Mouse (Mus musculus) MEL (cell line): ENCODE results near the gene Syt17. TPM values are rescaled to one million over a fixed set of nuclear protein-coding genes. Genes with fewer than 3 reads are reported as not detected.

Source experiments
- DNase-seq: peaks from one replicate; pipeline ENCODE4 v3.0.0; 2011; ENCODE audit warnings: low read depth, low spot score
- H3K27ac ChIP-seq: 2 replicates; pipeline ENCODE4 v1.5.1; 2012; ENCODE audit warnings: low read depth, mild to moderate bottlenecking, control low read depth, low read length, moderate library complexity; ENCODE audit not compliant: control insufficient read depth
- H3K27me3 ChIP-seq, 2 experiments: fragments of 150-350 bp in 1 of 2; sonication (generic) in 1 of 2; 2 replicates each; pipeline ENCODE4 v1.6.1; 2012; ENCODE audit warnings: low read length in 2 of 2, mild to moderate bottlenecking in 2 of 2, improper control_type of control experiment in 1 of 2, moderate library complexity in 1 of 2; ENCODE audit not compliant: insufficient read depth in 2 of 2, control insufficient read depth in 1 of 2
- H3K36me3 ChIP-seq, 2 experiments: 2 replicates each; pipeline ENCODE4 v1.6.1; 2012 to 2014; ENCODE audit warnings: low read length in 2 of 2, improper control_type of control experiment in 1 of 2, inconsistent platforms in 1 of 2, mild to moderate bottlenecking in 1 of 2; ENCODE audit not compliant: insufficient read depth in 2 of 2, control insufficient read depth in 1 of 2
- H3K4me1 ChIP-seq, 2 experiments: fragments of 150-350 bp in 1 of 2; sonication (generic) in 1 of 2; 2 replicates each; pipeline ENCODE4 v1.6.1; 2012; ENCODE audit warnings: low read length in 2 of 2, improper control_type of control experiment in 1 of 2, mild to moderate bottlenecking in 1 of 2; ENCODE audit not compliant: insufficient read depth in 2 of 2, control insufficient read depth in 1 of 2
- H3K4me3 ChIP-seq, 2 experiments: fragments of 150-350 bp in 1 of 2; sonication (generic) in 1 of 2; 2 replicates each; pipeline ENCODE4 v1.5.1; 2012; ENCODE audit warnings: low read depth in 2 of 2, low read length in 2 of 2, mild to moderate bottlenecking in 2 of 2, moderate library complexity in 2 of 2, control low read depth in 1 of 2, improper control_type of control experiment in 1 of 2; ENCODE audit not compliant: control insufficient read depth in 1 of 2, insufficient read depth in 1 of 2
- H3K79me2 ChIP-seq: 2 replicates; pipeline ENCODE4 v1.6.1; 2012; ENCODE audit warnings: mild to moderate bottlenecking, low read length, moderate library complexity; ENCODE audit not compliant: control insufficient read depth, poor library complexity, insufficient read depth
- H3K9ac ChIP-seq: 2 replicates; pipeline ENCODE4 v1.6.1; 2012; ENCODE audit warnings: low read depth, mild to moderate bottlenecking, control low read depth, low read length, moderate library complexity; ENCODE audit not compliant: control insufficient read depth, poor library complexity, severe bottlenecking
- H3K9me3 ChIP-seq: fragments of 150-350 bp; sonication (generic); replicated peaks from 2 replicates; pipeline ENCODE4 v1.6.1; 2012; ENCODE audit warnings: mild to moderate bottlenecking, low read length, improper control_type of control experiment, moderate library complexity; ENCODE audit not compliant: insufficient read depth
- CHD2 ChIP-seq: IDR thresholded peaks from 2 replicates; pipeline ENCODE4 v1.6.1; 2011; ENCODE audit warnings: low read length, improper control_type of control experiment
- CTCF ChIP-seq, 3 experiments: IDR thresholded peaks in 2 of 3; conservative IDR thresholded peaks in 1 of 3; 2 replicates each; pipeline ENCODE4 v1.5.1; 2011 to 2012; ENCODE audit warnings: low read length in 3 of 3, low read depth in 2 of 3, mild to moderate bottlenecking in 2 of 3, improper control_type of control experiment in 1 of 3, inconsistent platforms in 1 of 3, mixed read lengths in 1 of 3, moderate library complexity in 1 of 3; ENCODE audit not compliant: control insufficient read depth in 1 of 3, insufficient read depth in 1 of 3, poor library complexity in 1 of 3, severe bottlenecking in 1 of 3
- E2F4 ChIP-seq: IDR thresholded peaks from 2 replicates; pipeline ENCODE4 v1.6.1; 2011; ENCODE audit warnings: low read depth, low read length, improper control_type of control experiment, borderline replicate concordance
- ELF1 ChIP-seq: IDR thresholded peaks from 2 replicates; pipeline ENCODE4 v1.6.1; 2014; ENCODE audit warnings: low read depth, mild to moderate bottlenecking, inconsistent platforms, low read length, improper control_type of control experiment, moderate library complexity
- ETS1 ChIP-seq: IDR thresholded peaks from 2 replicates; pipeline ENCODE4 v1.6.1; 2012; ENCODE audit warnings: low read depth, mild to moderate bottlenecking, inconsistent platforms, low read length, improper control_type of control experiment, moderate library complexity
- GATA1 ChIP-seq: IDR thresholded peaks from 2 replicates; pipeline ENCODE4 v1.6.1; 2011; ENCODE audit warnings: low read depth, low read length, improper control_type of control experiment
- HCFC1 ChIP-seq: IDR thresholded peaks from 2 replicates; pipeline ENCODE4 v1.6.1; 2012; ENCODE audit warnings: low read depth, mild to moderate bottlenecking, inconsistent platforms, low read length, improper control_type of control experiment, moderate library complexity
- JUND ChIP-seq: IDR thresholded peaks from 2 replicates; pipeline ENCODE4 v1.6.1; 2011; ENCODE audit warnings: low read depth, mild to moderate bottlenecking, improper control_type of control experiment, low read length
- KAT2A ChIP-seq: conservative IDR thresholded peaks from 2 replicates; pipeline ENCODE4 v1.6.1; 2012; ENCODE audit warnings: low read depth, low read length, improper control_type of control experiment, inconsistent platforms
- MAFK ChIP-seq: IDR thresholded peaks from 2 replicates; pipeline ENCODE4 v1.6.1; 2011; ENCODE audit warnings: low read depth, mild to moderate bottlenecking, low read length, improper control_type of control experiment, borderline replicate concordance
- MAX ChIP-seq: IDR thresholded peaks from 2 replicates; pipeline ENCODE4 v1.6.1; 2011; ENCODE audit warnings: low read length, improper control_type of control experiment
- MXI1 ChIP-seq: IDR thresholded peaks from 2 replicates; pipeline ENCODE4 v1.6.1; 2011; ENCODE audit warnings: mild to moderate bottlenecking, low read depth, low read length, improper control_type of control experiment
- MYC ChIP-seq: IDR thresholded peaks from 2 replicates; pipeline ENCODE4 v1.6.1; 2011; ENCODE audit warnings: low read depth, mild to moderate bottlenecking, low read length, improper control_type of control experiment, moderate library complexity
- POLR2AphosphoS2 ChIP-seq: IDR thresholded peaks from 2 replicates; pipeline ENCODE4 v1.6.1; 2011; ENCODE audit warnings: low read length, improper control_type of control experiment
- RAD21 ChIP-seq: IDR thresholded peaks from 2 replicates; pipeline ENCODE4 v1.6.1; 2011; ENCODE audit warnings: mild to moderate bottlenecking, low read depth, low read length, improper control_type of control experiment
- SIN3A ChIP-seq: IDR thresholded peaks from 2 replicates; pipeline ENCODE4 v1.6.1; 2012; ENCODE audit warnings: low read length, improper control_type of control experiment, inconsistent platforms
- TAL1 ChIP-seq: IDR thresholded peaks from 2 replicates; pipeline ENCODE4 v1.6.1; 2012; ENCODE audit warnings: mild to moderate bottlenecking, inconsistent platforms, low read length, moderate library complexity, mixed read lengths
- TCF12 ChIP-seq: IDR thresholded peaks from 2 replicates; pipeline ENCODE4 v1.6.1; 2014; ENCODE audit warnings: low read depth, mild to moderate bottlenecking, inconsistent platforms, low read length, improper control_type of control experiment, moderate library complexity
- UBTF ChIP-seq: IDR thresholded peaks from 2 replicates; pipeline ENCODE4 v1.6.1; 2012; ENCODE audit warnings: low read depth, mild to moderate bottlenecking, inconsistent platforms, low read length, improper control_type of control experiment, moderate library complexity, borderline replicate concordance; ENCODE audit not compliant: insufficient read depth
- USF1 ChIP-seq: IDR thresholded peaks from 2 replicates; pipeline ENCODE4 v1.6.1; 2014; ENCODE audit warnings: low read depth, mild to moderate bottlenecking, inconsistent platforms, low read length, improper control_type of control experiment, moderate library complexity
- ZC3H11A ChIP-seq: IDR thresholded peaks from 2 replicates; pipeline ENCODE4 v1.6.1; 2012; ENCODE audit warnings: low read depth, mild to moderate bottlenecking, inconsistent platforms, low read length, improper control_type of control experiment
- ZKSCAN1 ChIP-seq: IDR thresholded peaks from 2 replicates; pipeline ENCODE4 v1.6.1; 2012; ENCODE audit warnings: low read depth, mild to moderate bottlenecking, inconsistent platforms, low read length, improper control_type of control experiment, moderate library complexity
- polyA plus RNA-seq, 2 experiments: library from polyadenylated mRNA; stranded (reverse) in 1 of 2; unstranded in 1 of 2; fragments of >175 nt in 1 of 2; fragments of >200 nt in 1 of 2; gene quantifications; 2 replicates each; pipeline versions ENCODE4 v1.2.1 to v1.2.4; 2012; ENCODE audit warnings: low replicate concordance in 2 of 2, low read depth in 1 of 2; ENCODE audit not compliant: insufficient read length in 2 of 2, insufficient read depth in 1 of 2, missing spikeins in 1 of 2
- total RNA-seq: library from RNA; depleted of rRNA; stranded (reverse); fragments of 300-350 nt; gene quantifications from 2 replicates; pipeline ENCODE4 v1.2.3, GENCODE M21; 2012

The Syt17 gene
- total and polyA plus RNA-seq, 3 experiments = not detected

- H3K4me3 ChIP-seq = no peak overlapping the region
- no peaks in the 10 kb centered on the region for H3K27me3 ChIP-seq
- no peaks in the 10 kb centered on the region for H3K9me3 ChIP-seq
- no peak for DNase-seq
- TF ChIP-seq MAX = no peak
- TF ChIP-seq UBTF = no peak
- TF ChIP-seq RAD21 = no peak
- TF ChIP-seq TAL1 = no peak
- no peak for TF ChIP-seq KAT2A
- no peak for TF ChIP-seq MAFK
- TF ChIP-seq TCF12 = no peak
- TF ChIP-seq USF1 = no peak
- TF ChIP-seq MXI1 = no peak
- no peak for TF ChIP-seq CTCF (IDR thresholded peaks at IDR 0.05 in 2 of 3, conservative IDR thresholded peaks at IDR 0.05 in 1 of 3; ENCODE audit: control insufficient read depth in 1 of 3, insufficient read depth in 1 of 3, low read depth in 2 of 3, low read length in 3 of 3, poor library complexity in 1 of 3, severe bottlenecking in 1 of 3)
- TF ChIP-seq MYC = no peak
- no peak for TF ChIP-seq HCFC1
- no peak for TF ChIP-seq ELF1
- no peak for TF ChIP-seq ZKSCAN1
- TF ChIP-seq CHD2 = no peak
- no peak for TF ChIP-seq E2F4
- no peak for TF ChIP-seq ZC3H11A
- TF ChIP-seq ETS1 = no peak
- TF ChIP-seq, all 39 proteins: peak for 0
- H3K79me2 ChIP-seq = no peaks in the 10 kb centered on the region
- no peak overlapping the region for H3K9ac ChIP-seq
- H3K27ac ChIP-seq = no peak overlapping the region
- H3K36me3 ChIP-seq = peaks cover 0 to 3% of the 10 kb centered on the region in 2 experiments; a peak in 2 of 4 replicates
- peaks cover 3 to 8% of the 10 kb centered on the region in 2 experiments; a peak in 3 of 4 replicates for H3K4me1 ChIP-seq
Observed at GRCm38 (mm10) chr7:118480160-118480709, 32.2 kb upstream of the Syt17 start.

GRCm38 (mm10) chr7:118478835-118479312 is 30.9 kb upstream of the Syt17 start:
- Histone ChIP-seq H3K9me3 (no peaks in the 10 kb centered on the region), H3K79me2 (no peaks in the 10 kb centered on the region), H3K27me3 (no peaks in the 10 kb centered on the region), H3K4me1 (peaks cover 3 to 8% of the 10 kb centered on the region in 2 experiments; a peak in 3 of 4 replicates), H3K4me3 (no peak overlapping the region), H3K9ac (no peak overlapping the region), H3K27ac (no peak overlapping the region), H3K36me3 (peaks cover 0 to 3% of the 10 kb centered on the region in 2 experiments; a peak in 2 of 4 replicates)
- no peak for DNase-seq
- TF ChIP-seq SIN3A (no peak), POLR2AphosphoS2 (no peak), ELF1 (no peak), JUND (no peak), CHD2 (no peak), GATA1 (no peak)
